Mouse (Mus musculus): ENCODE results near the gene Fam83e. TPM values are rescaled to one million over a fixed set of nuclear protein-coding genes. Genes with fewer than 3 reads are reported as not detected.

The Fam83e gene
- total RNA-seq, 4 experiments from 2014 or later: 0.19 to 0.55 (median 0.44) TPM

Other genes with a start within 250 kb of the Fam83e start
- not detected for gene Tulp2, start 239.3 kb upstream of the Fam83e start, total RNA-seq (2022)
- 1 to 10 TPM; 3.8 to 8.5 (median 7.6) TPM for gene Gm45808, start 234.4 kb upstream of the Fam83e start, total RNA-seq (2022)
- gene Dhdh, start 232.4 kb upstream of the Fam83e start, total RNA-seq (2022): 10 to 100 TPM; 10.2 to 12.8 (median 11.5) TPM
- gene Nucb1, start 210.8 kb upstream of the Fam83e start, total RNA-seq (2022): 100 to 1,000 TPM; 130 to 149 (median 139) TPM
- gene Ppp1r15a, start 194.9 kb upstream of the Fam83e start, total RNA-seq (2022): 10 to 100 TPM; 21.9 to 31.6 (median 28.0) TPM
- 1 to 10 TPM; 2.6 to 4.2 (median 3.0) TPM for gene Plekha4, start 194.9 kb upstream of the Fam83e start, total RNA-seq (2022)
- gene Hsd17b14, start 166.3 kb upstream of the Fam83e start, total RNA-seq (2022): 1 to 10 TPM in 3 of 4 experiments, under 1 TPM in 1; 0.40 to 2.0 (median 1.1) TPM
- 100 to 1,000 TPM; 295 to 316 (median 308) TPM for gene Bcat2, start 151.1 kb upstream of the Fam83e start, total RNA-seq (2022)
- not detected for gene Fgf21, start 105.7 kb upstream of the Fam83e start, total RNA-seq (2022)
- not detected for gene Fut1, start 103.9 kb upstream of the Fam83e start, total RNA-seq (2022)
- under 1 TPM; 0.20 to 0.53 (median 0.35) TPM for gene Izumo1, start 99.4 kb upstream of the Fam83e start, total RNA-seq (2022)
- 10 to 100 TPM; 17.8 to 27.2 (median 26.2) TPM for gene Rasip1, start 93.7 kb upstream of the Fam83e start, total RNA-seq (2022)
- gene Mamstr, start 81.2 kb upstream of the Fam83e start, total RNA-seq (2022): 1 to 10 TPM; 2.0 to 5.9 (median 5.1) TPM
- gene Fut2, start 54.8 kb upstream of the Fam83e start, total RNA-seq (2022): 1 to 10 TPM in 1 of 4 experiments, under 1 TPM in 3; 0.19 to 1.5 (median 0.58) TPM
- gene Ntn5, start 37.2 kb upstream of the Fam83e start, total RNA-seq (2022): under 1 TPM in 2 of 4 experiments, not detected in 2; 0.22 to 0.25 TPM
- gene Sec1, start 26.8 kb upstream of the Fam83e start, total RNA-seq (2022): under 1 TPM in 3 of 4 experiments, not detected in 1; 0.16 to 0.25 (median 0.23) TPM
- gene Car11, start 21.4 kb upstream of the Fam83e start, total RNA-seq (2022): 1 to 10 TPM; 5.5 to 8.7 (median 8.1) TPM
- gene Dbp, start 16.1 kb upstream of the Fam83e start, total RNA-seq (2022): 100 to 1,000 TPM in 3 of 4 experiments, 10 to 100 TPM in 1; 72.2 to 183 (median 152) TPM
- 100 to 1,000 TPM; 552 to 697 (median 598) TPM for gene Rpl18, start 5.8 kb upstream of the Fam83e start, total RNA-seq (2022)
- 10 to 100 TPM; 15.3 to 19.3 (median 18.4) TPM for gene Sphk2, start 3.2 kb upstream of the Fam83e start, total RNA-seq (2022)
- not detected for gene Spaca4, start 4.6 kb downstream of the Fam83e start, total RNA-seq (2022)
- gene Lmtk3, start 62.5 kb downstream of the Fam83e start, total RNA-seq (2022): under 1 TPM in 1 of 4 experiments, not detected in 3; 0.22 TPM
- not detected for gene Sult2b1, start 63.5 kb downstream of the Fam83e start, total RNA-seq (2022)
- 10 to 100 TPM; 54.0 to 65.5 (median 62.1) TPM for gene Cyth2, start 93.4 kb downstream of the Fam83e start, total RNA-seq (2022)
- 1 to 10 TPM in 3 of 4 experiments, under 1 TPM in 1; 0.87 to 6.1 (median 3.1) TPM for gene Kcnj14, start 103.6 kb downstream of the Fam83e start, total RNA-seq (2022)
- 10 to 100 TPM; 10.2 to 16.0 (median 13.6) TPM for gene Grwd1, start 109.7 kb downstream of the Fam83e start, total RNA-seq (2022)
- gene Kdelr1, start 151.6 kb downstream of the Fam83e start, total RNA-seq (2022): 100 to 1,000 TPM; 115 to 134 (median 127) TPM
- gene Grin2d, start 157.2 kb downstream of the Fam83e start, total RNA-seq (2022): 1 to 10 TPM; 1.1 to 2.2 (median 1.3) TPM
- gene Syngr4, start 175.5 kb downstream of the Fam83e start, total RNA-seq (2022): not detected
- gene Tmem143, start 175.7 kb downstream of the Fam83e start, total RNA-seq (2022): 100 to 1,000 TPM; 115 to 143 (median 126) TPM
- 10 to 100 TPM; 17.3 to 24.6 (median 22.3) TPM for gene Emp3, start 200.2 kb downstream of the Fam83e start, total RNA-seq (2022)
- gene Ccdc114, start 202.9 kb downstream of the Fam83e start, total RNA-seq (2022): 1 to 10 TPM in 3 of 4 experiments, under 1 TPM in 1; 0.66 to 1.4 (median 1.2) TPM